Mouse (Mus musculus) spleen, adult 2 months (tissue): Measurements from ENCODE around the gene Hfe.

Experiments used
- CTCF ChIP-seq: fragments of 200-500 bp; IDR thresholded peaks from 2 replicates; pipeline ENCODE4 v1.5.1; 2011; ENCODE audit warnings: mild to moderate bottlenecking, inconsistent platforms; ENCODE audit not compliant: insufficient read depth, insufficient read length, insufficient replicate concordance; ENCODE audit errors: extremely low read depth
- POLR2A ChIP-seq: fragments of 200-500 bp; IDR thresholded peaks from 2 replicates; pipeline ENCODE4 v1.6.1; 2011; ENCODE audit warnings: low read depth, low read length, inconsistent platforms

GRCm38 (mm10) chr13:23699767-23700166 is 10.9 kb downstream of the Hfe start:
- no peak for TF ChIP-seq CTCF
- TF ChIP-seq POLR2A: no peak
